Mouse (Mus musculus) testis, adult 10 weeks (tissue): ENCODE results near the gene Cyp2f2. TPM values are rescaled to one million over a fixed set of nuclear protein-coding genes. Genes with fewer than 3 reads are reported as not detected.

Experiments
- polyA plus RNA-seq: library from polyadenylated mRNA; stranded (reverse); fragments of 350-450 nt; fragmentation: Illumina TruSeq; extraction: RNeasy Lipid Tissue Mini Kit (QIAGEN cat#74804); gene quantifications from one replicate; pipeline ENCODE4 v1.2.3, GENCODE M21; 2014; ENCODE audit warnings: low read depth, low replicate concordance

Gene Cyp2f2
- 0.14 TPM for polyA plus RNA-seq

DNA sequence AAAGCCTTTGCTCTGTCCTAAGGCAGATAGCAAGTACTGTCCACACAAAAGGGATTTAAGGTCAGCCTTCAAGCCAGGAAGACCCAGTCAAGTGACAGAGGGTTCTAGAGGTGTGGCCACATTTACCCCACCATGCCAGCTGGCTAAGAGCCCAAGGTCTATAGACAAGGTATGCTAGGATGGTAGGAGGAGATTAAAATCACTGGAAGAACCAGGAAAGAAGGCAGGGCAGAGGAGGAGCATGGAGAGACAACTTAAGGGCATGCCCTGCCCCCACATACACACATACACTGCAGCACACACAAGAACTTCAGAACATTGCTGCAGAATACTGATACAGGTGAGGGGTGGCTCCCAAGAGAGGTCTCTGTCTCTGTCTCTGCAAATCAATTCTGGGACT lies at the start of gene Cyp2f2:
Gene Cyp2f2, plus strand, starts transcription at position 234 of the 400 bp plus-strand sequence.

GRCm38 (mm10) chr7:27153205-27153764 lies 33.6 kb downstream of the Cyp2f2 start, which contains the start of gene Cyp2t4:
Cyp2t4 (plus strand) TSS chr7:27153714.

DNA sequence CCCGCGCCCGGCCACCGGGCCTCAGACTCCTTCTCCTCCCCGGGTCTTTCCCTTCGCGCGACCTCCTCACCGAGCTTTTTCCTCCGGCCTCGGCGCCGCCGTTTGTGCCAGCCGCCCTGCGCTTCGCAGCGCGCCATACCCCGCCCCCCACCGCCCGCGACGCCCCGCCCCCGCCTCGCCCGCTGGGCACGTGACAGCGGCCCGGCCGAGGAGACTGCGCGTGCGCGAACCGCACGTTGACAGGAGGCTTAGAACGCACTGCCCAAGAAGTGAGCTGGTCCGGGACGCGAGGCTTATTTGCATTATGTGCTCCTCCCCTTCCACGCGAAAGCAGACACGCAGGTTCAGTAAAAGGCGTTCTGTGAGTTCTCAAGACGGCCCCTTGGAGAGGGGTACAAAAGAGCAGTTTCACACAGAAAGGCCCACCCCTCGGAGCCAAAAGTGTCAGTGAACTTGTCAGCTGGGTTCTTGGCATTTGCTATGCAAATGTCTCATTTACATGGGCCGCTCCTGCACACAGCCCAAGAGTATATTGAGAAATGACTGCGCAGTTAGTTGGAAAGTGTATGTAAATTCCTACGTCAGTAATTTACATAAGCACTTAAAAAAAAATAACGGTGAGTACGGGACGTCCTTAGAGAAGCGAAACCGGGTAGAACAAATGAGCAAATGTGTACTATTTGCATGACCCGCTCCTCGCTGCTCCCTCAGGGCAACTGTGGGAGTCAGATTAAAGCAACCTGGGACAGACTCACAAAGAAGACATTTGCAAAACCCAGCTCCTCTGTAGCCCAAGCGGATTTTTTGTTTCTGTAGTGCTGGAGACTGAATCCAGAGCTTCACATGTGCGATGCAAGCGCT lies 47.1 kb downstream of the Cyp2f2 start, which contains the start of gene Egln2:
Gene Egln2, minus strand, starts transcription at position 189 of the 861 bp plus-strand sequence.

DNA sequence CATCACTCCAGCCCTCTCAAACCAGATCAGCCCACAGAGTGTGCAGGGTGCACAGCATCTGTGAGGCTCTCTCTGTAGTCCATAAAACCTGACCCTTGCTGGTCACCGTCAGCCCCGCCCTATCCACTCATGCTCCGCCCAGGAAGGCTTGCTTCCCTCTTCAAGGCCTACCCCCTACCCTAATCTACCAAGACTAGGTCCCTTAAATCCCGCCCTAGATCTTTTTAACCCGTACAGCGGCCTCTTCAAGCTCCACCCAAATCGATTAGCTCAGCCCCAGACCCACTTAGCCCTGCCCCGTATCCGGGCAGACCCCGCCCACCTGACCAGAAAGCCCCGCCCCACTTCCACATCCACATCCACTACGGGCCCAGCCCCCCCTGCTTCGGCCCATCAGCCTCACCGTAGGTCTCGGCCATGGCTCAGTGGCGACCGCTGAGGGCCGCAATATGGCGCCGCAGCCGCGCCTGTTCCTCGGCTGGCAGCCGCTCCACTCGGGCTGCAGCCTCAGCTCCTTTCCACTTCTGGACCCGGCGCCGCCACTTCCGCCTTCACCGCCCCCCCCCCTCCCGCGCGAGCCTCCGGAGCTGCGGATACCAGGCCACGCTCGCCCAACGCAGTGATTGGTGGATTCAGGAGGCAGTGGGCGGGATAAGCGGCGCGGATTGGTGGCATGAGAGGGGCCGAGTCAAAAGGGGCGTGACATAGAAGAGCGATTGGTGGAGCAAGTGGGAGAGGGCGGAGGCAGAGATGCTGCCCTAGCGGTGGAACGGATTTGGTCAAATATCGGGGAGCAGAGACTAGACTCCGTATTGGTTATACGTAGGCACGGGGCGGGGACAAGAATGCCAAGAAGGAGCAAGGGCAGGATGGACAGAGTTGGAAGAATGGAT lies 58.9 kb downstream of the Cyp2f2 start, which contains the start of gene Rab4b:
Gene Rab4b, minus strand, starts transcription at position 573 of the 893 bp plus-strand sequence.

GRCm38 (mm10) chr7:27180837-27181695 lies 61.4 kb downstream of the Cyp2f2 start, which contains the start of the genes Gm21983 and Mia:
Gm21983 (minus strand) TSS chr7:27181086.
Mia (minus strand) TSS chr7:27181157.

Other genes with a start within 250 kb of the Cyp2f2 start
- not detected for gene Cyp2a22, start 180.5 kb upstream of the Cyp2f2 start, polyA plus RNA-seq
- 8.7 TPM for gene Cyp2a12, start 90.8 kb upstream of the Cyp2f2 start, polyA plus RNA-seq
- not detected for gene Cyp2t4, start 33.8 kb downstream of the Cyp2f2 start, polyA plus RNA-seq
- 11.1 TPM for gene Egln2, start 46.9 kb downstream of the Cyp2f2 start, polyA plus RNA-seq
- 4.3 TPM for gene Rab4b, start 59.0 kb downstream of the Cyp2f2 start, polyA plus RNA-seq
- gene Gm21983, start 61.2 kb downstream of the Cyp2f2 start, polyA plus RNA-seq, result not detected
- gene Mia, start 61.2 kb downstream of the Cyp2f2 start, polyA plus RNA-seq, result not detected
- gene BC024978, start 75.9 kb downstream of the Cyp2f2 start, polyA plus RNA-seq, result 17.3 TPM
- 12.4 TPM for gene Snrpa, start 76.4 kb downstream of the Cyp2f2 start, polyA plus RNA-seq
- 0.91 TPM for gene Itpkc, start 108.8 kb downstream of the Cyp2f2 start, polyA plus RNA-seq
- 2.2 TPM for gene Coq8b, start 113.1 kb downstream of the Cyp2f2 start, polyA plus RNA-seq
- gene Numbl, start 138.5 kb downstream of the Cyp2f2 start, polyA plus RNA-seq, result 0.18 TPM
- gene Ltbp4, start 217.8 kb downstream of the Cyp2f2 start, polyA plus RNA-seq, result 0.38 TPM
- 0.64 TPM for gene Shkbp1, start 236.1 kb downstream of the Cyp2f2 start, polyA plus RNA-seq
- not detected for gene Gm20479, start 237.5 kb downstream of the Cyp2f2 start, polyA plus RNA-seq